Mouse (Mus musculus): ENCODE results near the gene Ranbp9.

- no peak for TF ChIP-seq GATA1 (IDR thresholded peaks at IDR 0.05; ENCODE audit: low read length)
- TF ChIP-seq TAL1 (IDR thresholded peaks at IDR 0.05; ENCODE audit: low read length) = no peak
Measured at GRCm38 (mm10) chr13:43526289-43526688, 45.2 kb upstream of the Ranbp9 start.

Data from erythroblast, embryonic 14.5 days (primary cell).